Mouse (Mus musculus): ENCODE measurements around the gene Fignl1.

GRCm38 (mm10) chr11:11831526-11831925 lies 22.8 kb upstream of the Fignl1 start:
- TF ChIP-seq CTCF (IDR thresholded peaks at IDR 0.05; ENCODE audit: low read depth) (no peak), EP300 (IDR thresholded peaks at IDR 0.05; ENCODE audit: low read depth) (no peak)

Measured in heart, postnatal 0 days (tissue).